Mouse (Mus musculus) cerebellum, postnatal 36 days (tissue): ENCODE measurements around the gene Zmiz1.

Experiments
- DNase-seq, 2 experiments: peaks; one replicate each; pipeline ENCODE4 v3.0.0; 2021 to 2022; ENCODE audit warnings: mixed read lengths in 2 of 2

The Zmiz1 gene

GRCm38 (mm10) chr14:25708451-25708850, 249.5 kb downstream of the Zmiz1 start:
- DNase-seq, result no peak

GRCm38 (mm10) chr14:25708917-25709316, 249.9 kb downstream of the Zmiz1 start:
- no peak for DNase-seq

GRCm38 (mm10) chr14:25710073-25710472, 251.1 kb downstream of the Zmiz1 start:
- no peak for DNase-seq

GRCm38 (mm10) chr14:25710681-25711080, 251.7 kb downstream of the Zmiz1 start:
- DNase-seq, result no peak

GRCm38 (mm10) chr14:25711177-25711576, 252.2 kb downstream of the Zmiz1 start:
- DNase-seq, result no peak

GRCm38 (mm10) chr14:25711602-25712001, 252.6 kb downstream of the Zmiz1 start:
- no peak for DNase-seq

- DNase-seq, result no peak
Observed at GRCm38 (mm10) chr14:25713443-25713842, 254.5 kb downstream of the Zmiz1 start.
